Mouse (Mus musculus): ENCODE measurements around the gene Syne1. TPM values are rescaled to one million over a fixed set of nuclear protein-coding genes. Genes with fewer than 3 reads are reported as not detected.
A peak's percentile ranks its signal among the peaks of the same experiment; 100 is the strongest.
"Not testable (repeated sequence)": the region's sequence is repeated elsewhere in the genome, so short reads cannot be mapped to it uniquely, and the experiment has no call there.

The Syne1 gene
- total RNA-seq, 2 experiments from 2014 or later, result 45.2 to 55.3 TPM

DNA sequence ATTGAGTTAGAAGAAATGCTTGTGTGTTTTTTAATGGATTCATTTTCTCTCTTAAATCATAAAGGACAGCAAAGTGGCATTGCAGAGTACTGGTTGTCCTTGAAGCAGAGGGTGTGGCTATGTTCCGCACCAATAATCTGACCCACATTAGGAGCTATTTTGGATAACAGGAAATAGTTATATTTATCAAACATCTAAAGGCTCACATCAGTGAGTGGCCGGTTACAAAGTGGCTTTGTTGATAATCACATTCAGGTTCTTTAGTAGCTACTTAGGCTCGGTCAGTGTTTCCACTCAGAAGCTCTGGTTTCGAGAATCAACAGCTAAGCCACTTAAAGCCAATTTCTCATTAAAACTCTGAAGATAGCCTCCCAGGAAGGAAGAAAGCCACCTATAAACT, 23.6 kb downstream of the Syne1 start:
- intact Hi-C loops (cut with DNase I; ENCODE audit: low total_unique reads), result no loop called here
- no peak for DNase-seq

- DNase-seq, result no peak
- intact Hi-C loops (cut with DNase I; ENCODE audit: low total_unique reads), result no loop called here
Measured at GRCm38 (mm10) chr10:5522904-5523303, 28.4 kb downstream of the Syne1 start.

GRCm38 (mm10) chr10:5522276-5522675, 29.0 kb downstream of the Syne1 start:
- intact Hi-C loops (cut with DNase I; ENCODE audit: low total_unique reads), result no loop called here
- no peak for DNase-seq

DNA sequence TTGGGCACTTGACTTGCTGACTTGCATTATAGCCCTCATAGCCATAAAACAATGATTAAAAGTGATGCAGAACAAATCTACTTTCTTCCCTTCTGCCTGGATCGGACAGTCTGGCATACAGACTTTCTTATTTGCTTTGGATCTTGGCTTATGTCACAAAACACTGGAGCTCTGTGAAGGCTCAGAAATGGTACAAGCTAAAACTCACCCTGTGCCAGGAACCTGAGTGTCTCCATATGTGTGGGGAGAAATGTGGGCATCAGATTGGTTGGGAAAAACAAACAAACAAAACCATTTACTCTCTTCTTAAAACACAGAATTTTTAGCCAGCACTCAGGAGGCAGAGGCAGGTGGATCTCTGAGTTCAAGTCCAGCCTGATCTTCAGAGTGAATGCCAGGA, 30.6 kb downstream of the Syne1 start:
- no peak for DNase-seq
- intact Hi-C loops (cut with DNase I; ENCODE audit: low total_unique reads), result no loop called here

DNA sequence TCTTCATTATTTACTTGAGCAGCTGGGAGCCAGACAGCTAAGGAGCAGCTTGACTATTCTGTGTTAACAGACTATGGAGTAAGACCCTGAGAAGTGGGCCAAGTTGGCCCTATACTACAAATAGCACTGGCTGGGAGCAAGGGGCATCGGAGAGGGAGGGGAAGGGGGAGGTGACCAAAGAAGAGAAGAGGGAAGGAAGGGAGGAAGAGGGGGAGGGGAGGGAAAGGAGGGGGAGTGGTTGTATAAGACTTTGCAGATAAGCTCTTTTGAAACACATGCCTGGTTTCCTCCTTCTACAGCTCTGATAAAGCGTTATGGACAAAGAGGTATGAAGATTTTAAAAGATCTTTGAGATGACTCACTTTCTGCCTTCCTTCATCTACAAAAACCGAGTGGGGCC, 36.0 kb downstream of the Syne1 start:
- intact Hi-C loops (cut with DNase I; ENCODE audit: low total_unique reads), result no loop called here
- no peak for DNase-seq

- intact Hi-C loops (cut with DNase I; ENCODE audit: low total_unique reads), result no loop called here
- no peak for DNase-seq
Measured at GRCm38 (mm10) chr10:5514134-5514533, 37.1 kb downstream of the Syne1 start.

- no peak for DNase-seq
- intact Hi-C loops (cut with DNase I; ENCODE audit: low total_unique reads), result no loop called here
Measured at GRCm38 (mm10) chr10:5512285-5512684, 39.0 kb downstream of the Syne1 start.

GRCm38 (mm10) chr10:5511403-5511802, 39.9 kb downstream of the Syne1 start:
- intact Hi-C loops (cut with DNase I; ENCODE audit: low total_unique reads), result no loop called here
- no peak for DNase-seq

DNA sequence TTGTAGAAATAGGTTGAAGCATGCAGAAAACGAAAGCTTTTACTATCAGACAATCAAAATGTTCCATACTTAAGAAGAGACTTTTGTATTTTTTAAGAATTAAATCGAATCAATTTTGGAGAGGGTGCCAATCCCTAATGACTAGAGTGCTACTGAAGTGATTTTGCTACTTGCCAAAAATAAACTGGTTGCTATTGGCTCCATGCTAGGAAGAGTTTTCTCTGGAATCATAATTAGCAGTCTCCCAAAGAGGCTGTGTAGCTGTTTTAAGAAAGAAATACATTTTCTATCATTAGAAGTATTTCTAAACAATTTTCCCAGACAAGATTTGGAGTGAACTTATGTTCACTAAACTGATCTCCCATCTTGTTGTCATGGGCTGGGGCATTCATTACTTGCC, 43.8 kb downstream of the Syne1 start:
- intact Hi-C loops (cut with DNase I; ENCODE audit: low total_unique reads), result no loop called here
- no peak for DNase-seq

GRCm38 (mm10) chr10:5504761-5505160, 46.5 kb downstream of the Syne1 start:
- intact Hi-C loops (cut with DNase I; ENCODE audit: low total_unique reads), result no loop called here
- no peak for DNase-seq

DNA sequence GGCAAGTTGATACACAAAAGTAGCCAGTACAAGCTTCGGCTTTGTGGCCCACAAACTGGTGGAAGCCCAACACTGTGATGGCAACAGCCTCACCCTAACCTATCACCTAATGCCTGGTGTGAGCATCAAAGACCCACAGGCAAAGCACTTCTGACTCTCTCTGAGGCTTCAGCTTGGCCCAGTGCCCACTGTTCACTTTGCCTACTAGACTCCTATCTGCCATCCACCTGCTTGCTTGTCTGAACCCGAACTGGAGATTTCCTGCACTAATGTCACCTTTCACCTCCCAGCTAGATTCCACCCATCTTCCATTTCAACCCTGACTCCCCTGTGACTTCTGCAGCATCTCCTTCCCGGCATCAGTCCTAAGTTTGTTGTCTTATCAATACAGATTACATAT, 47.4 kb downstream of the Syne1 start:
- intact Hi-C loops (cut with DNase I; ENCODE audit: low total_unique reads), result no loop called here
- no peak for DNase-seq

DNA sequence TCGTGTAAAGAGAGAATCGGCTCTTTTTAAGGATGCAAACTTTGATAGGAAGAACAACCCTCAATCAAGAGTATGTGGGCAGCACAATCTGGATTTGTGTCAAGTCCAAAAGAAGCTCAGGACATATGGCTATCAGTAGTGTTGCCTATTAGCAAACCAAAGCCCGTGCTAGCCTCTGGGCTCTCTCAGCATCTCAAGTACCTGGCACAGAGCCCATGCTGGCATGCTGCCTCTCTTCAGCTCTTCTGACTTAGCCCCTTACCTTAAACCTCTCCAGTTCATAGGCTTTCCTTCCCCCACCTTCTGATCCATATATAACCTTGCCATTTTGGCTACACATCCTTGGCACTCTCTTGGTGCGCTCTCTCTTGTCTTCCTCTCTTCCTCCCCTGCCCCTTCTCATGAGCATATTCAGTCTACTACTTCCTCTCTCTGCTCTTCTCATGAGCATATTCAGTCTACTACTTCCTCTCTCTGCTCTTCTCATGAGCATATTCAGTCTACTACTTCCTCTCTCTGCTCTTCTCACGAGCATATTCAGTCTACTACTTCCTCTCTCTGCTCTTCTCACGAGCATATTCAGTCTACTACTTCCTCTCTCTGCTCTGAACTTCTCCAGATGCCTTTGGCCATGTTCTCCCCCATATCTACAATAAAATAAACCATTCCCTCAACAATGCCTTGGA, 51.5 kb downstream of the Syne1 start:
- intact Hi-C loops (cut with DNase I; ENCODE audit: low total_unique reads), result not testable (repeated sequence)

DNA sequence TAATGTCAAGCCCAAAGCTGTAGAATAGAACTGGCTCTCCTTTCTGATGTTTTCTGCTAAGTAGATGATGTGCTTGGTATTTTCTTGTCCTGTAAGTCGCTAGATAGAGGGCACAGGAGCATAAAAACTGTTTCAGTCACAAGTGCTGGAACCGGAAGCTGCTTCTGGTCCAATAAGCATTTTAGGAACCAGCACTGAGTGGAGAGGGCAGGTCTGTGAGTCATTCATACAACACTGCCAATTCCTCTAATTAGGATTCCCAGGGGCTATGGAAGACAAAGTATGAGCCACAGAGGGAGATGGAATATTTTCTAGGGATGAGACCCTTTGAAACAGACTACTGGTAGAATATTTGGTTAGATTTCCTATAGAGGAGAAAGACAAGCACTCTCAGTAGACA, 53.4 kb downstream of the Syne1 start:
- intact Hi-C loops (cut with DNase I; ENCODE audit: low total_unique reads), result no loop called here
- DNase-seq, result no peak

More for the DNA sequence above, 51.5 kb downstream of the Syne1 start:
- not testable (repeated sequence) for DNase-seq

DNA sequence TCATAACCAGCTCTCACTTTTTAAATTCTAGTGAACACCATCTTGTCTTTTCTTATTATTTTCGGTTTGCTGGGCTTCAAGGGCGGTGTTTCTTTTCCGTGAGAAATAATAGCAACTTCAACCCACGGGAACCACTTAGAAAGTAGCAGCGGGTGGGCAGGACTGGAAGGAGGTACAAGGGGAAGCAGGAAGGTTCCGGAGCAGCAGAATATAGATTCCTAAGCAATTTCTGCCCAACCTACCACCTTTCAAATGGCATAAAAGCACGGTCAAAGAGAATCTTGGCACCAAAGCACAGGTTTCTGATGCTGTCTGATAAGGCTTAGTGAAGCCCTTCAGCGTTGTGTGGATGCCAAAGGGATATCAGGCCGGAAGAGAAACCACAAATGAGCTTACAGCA, 60.2 kb downstream of the Syne1 start:
- intact Hi-C loops (cut with DNase I; ENCODE audit: low total_unique reads), result no loop called here
- DNase-seq, result no peak

GRCm38 (mm10) chr10:5490029-5490428, 61.3 kb downstream of the Syne1 start:
- intact Hi-C loops (cut with DNase I; ENCODE audit: low total_unique reads), result no loop called here
- DNase-seq, result no peak

DNA sequence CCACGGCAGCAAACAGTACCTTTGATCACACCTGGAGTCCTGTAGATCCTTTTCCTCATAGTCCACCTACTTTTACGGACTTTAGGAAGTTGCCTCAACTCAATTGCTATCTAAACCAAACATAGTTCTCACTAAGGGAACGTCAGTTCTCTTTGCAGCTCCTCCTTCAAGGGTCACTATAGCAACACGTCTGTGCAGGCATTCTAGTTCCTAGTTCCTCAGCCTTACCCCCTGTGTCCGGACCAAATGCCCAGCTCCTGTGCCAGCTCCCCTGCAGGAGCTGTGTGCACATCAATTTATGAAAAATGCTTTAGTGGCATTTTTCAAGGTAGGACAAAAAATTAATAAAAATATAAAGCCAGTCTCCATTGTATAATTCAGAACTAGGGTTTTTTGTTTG, 63.2 kb downstream of the Syne1 start:
- no peak for DNase-seq
- intact Hi-C loops (cut with DNase I; ENCODE audit: low total_unique reads), result no loop called here

DNA sequence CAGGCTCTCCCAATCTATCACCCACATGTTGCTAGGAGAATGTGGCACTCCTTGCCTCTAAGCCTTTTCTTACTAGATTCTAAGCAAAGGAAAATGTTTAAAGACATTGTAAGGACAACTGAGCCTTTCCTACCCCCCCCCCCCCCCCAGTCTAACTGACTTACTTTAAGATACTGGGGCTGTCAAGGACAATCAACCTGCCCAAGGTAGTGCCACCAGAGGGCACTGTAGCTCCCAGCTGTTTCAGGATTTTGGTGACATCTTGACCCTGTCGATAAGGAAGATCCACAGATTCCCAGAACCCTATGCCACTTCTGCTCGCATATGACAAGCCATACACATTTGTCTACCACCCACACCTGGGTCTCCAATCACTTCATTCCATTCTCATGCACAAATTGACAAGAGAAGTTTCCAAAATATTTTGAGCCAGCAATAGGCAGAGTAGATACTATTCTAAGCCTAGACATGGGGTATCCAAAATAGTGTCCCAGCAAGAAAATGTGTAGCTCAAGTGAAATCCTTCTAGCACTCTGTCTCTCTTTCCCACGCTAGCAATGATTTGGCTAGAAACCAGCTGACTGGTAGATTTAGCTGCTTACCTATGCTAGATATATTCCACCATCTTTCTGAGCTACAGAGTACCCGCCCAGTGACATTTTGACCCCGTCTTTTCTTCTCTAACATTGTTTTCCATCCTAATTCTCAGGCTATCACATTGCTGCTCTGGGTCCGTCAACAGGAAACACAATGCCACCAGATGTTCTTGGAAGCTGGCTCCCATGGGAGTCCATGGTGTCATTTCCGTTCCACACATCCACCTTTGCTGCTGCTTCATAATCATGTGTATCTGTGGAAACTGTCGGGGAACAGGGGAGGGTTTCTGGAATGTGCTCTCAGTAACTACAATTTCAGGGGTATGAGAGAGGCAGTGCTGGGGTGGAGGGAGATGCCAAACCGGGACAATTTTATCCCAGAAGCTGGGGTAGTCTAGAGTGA, 70.4 kb downstream of the Syne1 start:
- DNase-seq, result no peak
- intact Hi-C loops (cut with DNase I; ENCODE audit: low total_unique reads), result no loop called here

DNA sequence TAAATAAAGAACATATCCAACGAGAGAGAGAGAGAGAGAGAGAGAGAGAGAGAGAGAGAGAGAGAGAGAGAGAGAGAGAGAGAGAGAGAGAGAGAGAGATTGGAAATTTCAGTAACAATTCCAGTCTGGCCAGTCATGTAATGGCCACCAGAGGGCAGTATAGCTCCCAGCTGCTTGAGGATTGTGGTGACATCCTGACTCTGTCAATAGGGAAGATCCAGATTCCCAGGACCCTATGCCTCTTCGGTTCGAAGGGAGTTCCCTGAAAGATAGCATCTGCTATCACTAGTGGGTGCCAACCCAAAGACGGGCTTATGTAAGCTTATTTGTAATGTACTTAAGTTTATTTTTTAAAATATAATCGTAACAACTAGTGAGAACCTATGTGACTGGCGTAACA, 71.2 kb downstream of the Syne1 start:
- peak; percentile 16 for DNase-seq

GRCm38 (mm10) chr10:5468638-5469037, 82.6 kb downstream of the Syne1 start:
- intact Hi-C loops (cut with DNase I; ENCODE audit: low total_unique reads), result no loop called here
- DNase-seq, result no peak

More for the DNA sequence above, 71.2 kb downstream of the Syne1 start:
- intact Hi-C loops (cut with DNase I; ENCODE audit: low total_unique reads), result no loop called here

DNA sequence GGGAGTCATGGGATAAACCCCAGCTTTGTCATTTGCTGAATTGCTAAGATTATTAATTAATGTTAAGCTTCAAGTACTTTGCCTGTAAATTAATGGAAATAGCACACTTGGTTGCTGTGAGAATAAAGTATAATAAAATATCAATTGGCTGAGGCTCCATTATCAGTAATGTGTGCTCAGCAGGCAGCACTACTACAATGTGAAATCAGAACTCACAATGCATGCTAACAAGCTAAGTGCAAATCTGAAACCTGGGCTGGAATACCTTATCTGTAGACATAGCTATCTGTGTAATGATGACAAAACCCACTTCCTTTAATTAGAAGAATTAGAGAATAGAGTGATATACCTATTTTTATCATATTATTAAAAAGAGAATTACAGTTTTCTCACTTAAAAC, 97.5 kb downstream of the Syne1 start:
- no peak for DNase-seq
- intact Hi-C loops (cut with DNase I; ENCODE audit: low total_unique reads), result no loop called here

GRCm38 (mm10) chr10:5449944-5450343, 101.3 kb downstream of the Syne1 start:
- intact Hi-C loops (cut with DNase I; ENCODE audit: low total_unique reads), result no loop called here
- DNase-seq, result no peak

Measured in gastrocnemius, postnatal 14 days (tissue).